Comparison of ENCODE assay signal across 8 mouse cellular contexts in the genomic region with DNA sequence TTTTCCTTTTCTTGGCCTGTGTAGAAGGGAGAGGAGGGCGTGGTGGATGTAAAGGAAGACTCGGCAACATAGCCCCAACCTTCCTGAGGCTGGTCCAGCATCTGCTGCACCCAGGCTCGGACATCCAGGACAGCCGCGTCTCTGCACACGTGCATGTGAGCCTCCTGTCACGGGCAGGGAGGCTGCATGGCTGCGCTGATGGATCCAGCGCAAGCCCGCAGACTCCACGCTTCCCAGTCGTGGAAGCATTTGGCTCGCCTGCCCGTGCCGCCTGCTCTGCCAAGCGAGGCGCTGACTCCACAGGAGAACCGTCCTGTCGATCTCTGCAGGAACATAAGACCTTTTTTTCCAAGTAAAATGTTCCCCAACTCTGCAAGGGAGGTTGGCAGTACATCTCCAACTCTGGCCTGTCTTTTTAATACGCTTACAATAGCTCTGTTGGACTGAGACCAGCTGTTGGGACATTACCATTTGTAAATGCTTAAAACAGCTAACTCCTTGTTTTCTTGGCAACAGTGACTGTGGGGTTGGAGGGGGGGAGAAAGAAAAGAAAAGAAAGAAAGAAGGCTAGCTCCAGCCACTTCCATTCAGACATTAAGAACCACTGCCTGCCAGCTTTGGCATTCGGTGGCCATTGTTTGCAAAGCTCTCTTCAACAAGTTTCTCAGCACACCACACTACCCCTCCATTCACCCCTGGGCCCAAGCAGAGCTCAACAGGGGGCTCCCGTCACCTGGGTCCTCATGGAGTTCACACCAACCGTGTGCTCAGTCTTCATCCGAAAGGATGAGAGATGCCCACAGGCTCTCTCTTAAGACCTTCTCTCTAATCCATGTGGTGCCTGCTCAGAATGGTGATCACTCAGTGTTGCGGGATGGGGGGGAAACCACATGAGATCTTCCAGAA.
DNase-seq lines count a peak whose midpoint lies in the region; ATAC-seq lines count a peak whose summit lies in the region.

No protein-coding gene starts in this region.

- peak overlapping the region; percentile 82 for H3K27ac ChIP-seq in neural tube, embryonic 15.5 days (replicated peaks)
- H3K27ac ChIP-seq in heart, embryonic 11.5 days (ENCODE audit: low read depth, low read length) = no peak overlapping the region

- no peaks in the 10 kb centered on the region for H3K36me3 ChIP-seq in neural tube, embryonic 15.5 days
- H3K36me3 ChIP-seq in heart, embryonic 11.5 days (ENCODE audit: control insufficient read depth, insufficient read depth, low read length) = no peaks in the 10 kb centered on the region

- no peaks in the 10 kb centered on the region for H3K9me3 ChIP-seq in neural tube, embryonic 15.5 days (replicated peaks)
- H3K9me3 ChIP-seq in heart, embryonic 11.5 days (replicated peaks; ENCODE audit: control insufficient read depth, low read length) = no peaks in the 10 kb centered on the region

- peak; percentile 82 for ATAC-seq in neural tube, embryonic 15.5 days (ENCODE audit: low FRiP score)
- ATAC-seq in heart, embryonic 11.5 days (replicated peaks; ENCODE audit: insufficient number of reproducible peaks, low FRiP score, low TSS enrichment) = no peak

- H3K4me2 ChIP-seq in neural tube, embryonic 15.5 days = peak overlapping the region; percentile 47
- no peak overlapping the region for H3K4me2 ChIP-seq in heart, embryonic 11.5 days

- no peak overlapping the region for H3K4me3 ChIP-seq in neural tube, embryonic 15.5 days (replicated peaks)
- H3K4me3 ChIP-seq in heart, embryonic 11.5 days (ENCODE audit: low read depth, low read length) = no peak overlapping the region

- H3K9ac ChIP-seq in neural tube, embryonic 15.5 days (replicated peaks) = no peak overlapping the region
- no peak overlapping the region for H3K9ac ChIP-seq in heart, embryonic 11.5 days (ENCODE audit: low read depth, low read length)

- intact Hi-C loops in left cerebral cortex, postnatal 14 days (cut with DNase I) = no loop called here

- 31% methylated on average over 25 of the region's 25 CpGs for WGBS in neural tube, embryonic 15.5 days
- 57% methylated on average over 25 of the region's 25 CpGs for WGBS in heart, embryonic 11.5 days (ENCODE audit: insufficient replicate concordance)

- H3K4me1 ChIP-seq in neural tube, embryonic 15.5 days = peaks cover 26% of the 10 kb centered on the region
- no peaks in the 10 kb centered on the region for H3K4me1 ChIP-seq in heart, embryonic 11.5 days (ENCODE audit: control insufficient read depth, insufficient read depth, low read length)

- peak; percentile 36 for DNase-seq in embryo, embryonic 11 days
- DNase-seq in embryo, embryonic 9.5 days (ENCODE audit: extremely low spot score) = no peak
- DNase-seq in cerebellum, postnatal 14 days = peak; percentile 76 to 87
- DNase-seq in gastrocnemius, postnatal 25 days = peak; percentile 54
- peak; percentile 68 to 75 for DNase-seq in left cerebral cortex, postnatal 14 days (ENCODE audit: low spot score in 2 of 2)
- no peak for DNase-seq in liver

- H3K27me3 ChIP-seq in neural tube, embryonic 15.5 days (replicated peaks) = 0 out of 2 replicates have a peak, but pooled peaks cover 2% of the 10 kb centered on the region
- H3K27me3 ChIP-seq in heart, embryonic 11.5 days (ENCODE audit: control insufficient read depth, insufficient read depth, low read length) = no peaks in the 10 kb centered on the region

Comparison
In these comparisons a context has a peak if more than half of its experiments do, and no peak if none do; other contexts are left out.
1. DNase-seq: peak in embryo, embryonic 11 days (single experiment), cerebellum, postnatal 14 days (2 of 2), gastrocnemius, postnatal 25 days (single experiment) and left cerebral cortex, postnatal 14 days (2 of 2); none in embryo, embryonic 9.5 days (single experiment) and liver (single experiment).